Mouse (Mus musculus) embryonic facial prominence, embryonic 11.5 days (tissue): ENCODE data around the gene Des. TPM values are rescaled to one million over a fixed set of nuclear protein-coding genes. Genes with fewer than 3 reads are reported as not detected.

ENCODE experiments used
- ATAC-seq: fragments of 200-750 bp; cut with Nextera tagmentation; replicated peaks from 2 replicates; pipeline ENCODE4 v1.8.0; 2017; ENCODE audit warnings: low read depth; ENCODE audit not compliant: insufficient number of reproducible peaks, low FRiP score, low TSS enrichment
- DNase-seq: peaks from one replicate; pipeline ENCODE4 v3.0.0-alpha.2; 2015; ENCODE audit warnings: low spot score
- H3K27ac ChIP-seq: fragments of 300-500 bp; sonication (generic); replicated peaks from 2 replicates; pipeline ENCODE4 v1.5.1; 2014; ENCODE audit warnings: mild to moderate bottlenecking, low read depth, low read length, control low read depth
- H3K27me3 ChIP-seq: fragments of 300-500 bp; sonication (generic); 2 replicates; pipeline ENCODE4 v1.6.1; 2014; ENCODE audit warnings: mild to moderate bottlenecking, low read length, moderate library complexity, mixed read lengths; ENCODE audit not compliant: control insufficient read depth, insufficient read depth
- H3K36me3 ChIP-seq: fragments of 300-500 bp; sonication (generic); replicated peaks from 2 replicates; pipeline ENCODE4 v1.6.1; 2014; ENCODE audit warnings: low read depth, mild to moderate bottlenecking, low read length, moderate library complexity, mixed read lengths; ENCODE audit not compliant: control insufficient read depth, insufficient read depth
- H3K4me1 ChIP-seq: fragments of 300-500 bp; sonication (generic); 2 replicates; pipeline ENCODE4 v1.6.1; 2014; ENCODE audit warnings: low read length, mixed read lengths; ENCODE audit not compliant: control insufficient read depth, insufficient read depth
- H3K4me2 ChIP-seq: fragments of 300-500 bp; sonication (generic); 2 replicates; pipeline ENCODE4 v1.6.1; 2014; ENCODE audit warnings: low read depth, mild to moderate bottlenecking, control low read depth, low read length, moderate library complexity
- H3K4me3 ChIP-seq: fragments of 300-500 bp; sonication (generic); 2 replicates; pipeline ENCODE4 v1.5.1; 2014; ENCODE audit warnings: low read depth, low read length, control low read depth
- H3K9ac ChIP-seq: fragments of 300-500 bp; sonication (generic); replicated peaks from 2 replicates; pipeline ENCODE4 v1.6.1; 2014; ENCODE audit warnings: mild to moderate bottlenecking, control low read depth, low read length
- H3K9me3 ChIP-seq: fragments of 300-500 bp; sonication (generic); replicated peaks from 2 replicates; pipeline ENCODE4 v1.6.1; 2016; ENCODE audit warnings: mild to moderate bottlenecking, low read length, inconsistent platforms, mixed read lengths; ENCODE audit not compliant: control insufficient read depth
- WGBS: fragments of 180-500 bp; shearing (Covaris S2); extraction: QIAGEN DNeasy Blood & Tissue Kit; methylation state at CpG from one replicate; pipeline ENCODE4 v1.1.7; 2014; 5-methylcytosine and 5-hydroxymethylcytosine counted together
- polyA plus RNA-seq: library from polyadenylated mRNA; unstranded; fragments of >200 nt; fragmentation: Nextera tagmentation; extraction: Ambion mirVana; gene quantifications from 2 replicates; pipeline ENCODE4 v1.2.1, GENCODE M21; 2014

Gene Des
- polyA plus RNA-seq, 1 experiment from 2014 or later, result 9.9 TPM

GRCm38 (mm10) chr1:75388898-75389515 is 28.9 kb downstream of the Des start:
- peak overlapping the region; percentile 31 for H3K4me3 ChIP-seq
- no peaks in the 10 kb centered on the region for H3K36me3 ChIP-seq
- no peak for DNase-seq
- 26% methylated on average over 23 of the region's 23 CpGs for WGBS
- H3K9me3 ChIP-seq, result no peaks in the 10 kb centered on the region
- peak overlapping the region; percentile 52; the same call in 1 of the 2 replicates for H3K4me2 ChIP-seq
- H3K4me1 ChIP-seq, result peaks cover 14% of the 10 kb centered on the region
- no peak overlapping the region for H3K27ac ChIP-seq
- peak overlapping the region; percentile 55; the same call in 1 of the 2 replicates for H3K9ac ChIP-seq
- peaks cover 24% of the 10 kb centered on the region for H3K27me3 ChIP-seq
- no peak for ATAC-seq

DNA sequence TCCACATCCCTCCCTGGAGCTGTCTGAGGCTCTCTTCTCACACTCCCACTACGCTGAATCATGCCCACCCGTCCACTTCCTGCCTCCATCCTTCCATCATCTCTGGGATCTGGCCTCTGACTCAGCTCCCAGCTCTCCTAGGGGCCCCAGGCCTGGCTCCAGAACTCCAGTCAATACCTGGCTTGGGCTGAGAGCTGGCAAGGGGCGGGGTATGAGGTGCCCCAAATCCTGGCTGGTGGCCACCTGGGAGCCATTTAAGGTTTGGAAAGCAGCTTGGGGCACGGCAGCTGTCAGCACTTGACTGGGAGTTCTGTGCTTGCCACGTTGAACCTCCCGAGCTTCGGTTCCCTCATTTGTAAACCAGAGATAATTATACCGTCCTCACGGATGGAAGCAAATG is 33.0 kb downstream of the Des start:
- no peak overlapping the region for H3K27ac ChIP-seq
- 56% methylated on average over 9 of the region's 9 CpGs for WGBS

GRCm38 (mm10) chr1:75393846-75394245 is 33.7 kb downstream of the Des start:
- no peaks in the 10 kb centered on the region for H3K36me3 ChIP-seq
- H3K4me3 ChIP-seq, result no peak overlapping the region
- H3K9me3 ChIP-seq, result no peaks in the 10 kb centered on the region
- no peak for ATAC-seq
- peaks cover 2% of the 10 kb centered on the region; the same call in 1 of the 2 replicates for H3K4me1 ChIP-seq
- H3K4me2 ChIP-seq, result no peak overlapping the region
- no peak for DNase-seq
- 94% methylated on average over 3 of the region's 3 CpGs for WGBS
- H3K27me3 ChIP-seq, result peaks cover 2% of the 10 kb centered on the region; the same call in 1 of the 2 replicates
- no peak overlapping the region for H3K9ac ChIP-seq
- no peak overlapping the region for H3K27ac ChIP-seq

More for the DNA sequence above, 33.0 kb downstream of the Des start:
- H3K4me1 ChIP-seq, result peaks cover 7% of the 10 kb centered on the region
- H3K4me2 ChIP-seq, result no peak overlapping the region
- no peak overlapping the region for H3K9ac ChIP-seq
- no peaks in the 10 kb centered on the region for H3K36me3 ChIP-seq
- no peak overlapping the region for H3K4me3 ChIP-seq
- ATAC-seq, result no peak
- H3K9me3 ChIP-seq, result no peaks in the 10 kb centered on the region
- DNase-seq, result no peak
- H3K27me3 ChIP-seq, result peaks cover 9% of the 10 kb centered on the region

GRCm38 (mm10) chr1:75398761-75399402 is 38.8 kb downstream of the Des start:
- H3K4me2 ChIP-seq, result no peak overlapping the region
- H3K4me3 ChIP-seq, result no peak overlapping the region
- H3K4me1 ChIP-seq, result peaks cover 18% of the 10 kb centered on the region
- DNase-seq (peak; percentile 87), ATAC-seq (peak; percentile 57; the same call in 1 of the 2 replicates)
- H3K9ac ChIP-seq, result no peak overlapping the region
- H3K36me3 ChIP-seq, result no peaks in the 10 kb centered on the region
- H3K9me3 ChIP-seq, result no peaks in the 10 kb centered on the region
- H3K27me3 ChIP-seq, result no peaks in the 10 kb centered on the region
- peak overlapping the region; percentile 29; the same call in 1 of the 2 replicates for H3K27ac ChIP-seq
- 11% methylated on average over 9 of the region's 9 CpGs for WGBS

- Histone ChIP-seq H3K9ac (peak overlapping the region; percentile 43), H3K27ac (peak overlapping the region; percentile 29), H3K4me3 (0 out of 2 replicates have a peak overlapping the region, but pooled peaks have one; percentile 13), H3K27me3 (no peaks in the 10 kb centered on the region), H3K4me2 (peak overlapping the region; percentile 36), H3K36me3 (no peaks in the 10 kb centered on the region), H3K9me3 (no peaks in the 10 kb centered on the region), H3K4me1 (peaks cover 18% of the 10 kb centered on the region)
- DNase-seq (peak; percentile 80), ATAC-seq (peak; percentile 71)
- 4% methylated on average over 15 of the region's 15 CpGs for WGBS
Measured at GRCm38 (mm10) chr1:75399755-75400492, 39.8 kb downstream of the Des start.

DNA sequence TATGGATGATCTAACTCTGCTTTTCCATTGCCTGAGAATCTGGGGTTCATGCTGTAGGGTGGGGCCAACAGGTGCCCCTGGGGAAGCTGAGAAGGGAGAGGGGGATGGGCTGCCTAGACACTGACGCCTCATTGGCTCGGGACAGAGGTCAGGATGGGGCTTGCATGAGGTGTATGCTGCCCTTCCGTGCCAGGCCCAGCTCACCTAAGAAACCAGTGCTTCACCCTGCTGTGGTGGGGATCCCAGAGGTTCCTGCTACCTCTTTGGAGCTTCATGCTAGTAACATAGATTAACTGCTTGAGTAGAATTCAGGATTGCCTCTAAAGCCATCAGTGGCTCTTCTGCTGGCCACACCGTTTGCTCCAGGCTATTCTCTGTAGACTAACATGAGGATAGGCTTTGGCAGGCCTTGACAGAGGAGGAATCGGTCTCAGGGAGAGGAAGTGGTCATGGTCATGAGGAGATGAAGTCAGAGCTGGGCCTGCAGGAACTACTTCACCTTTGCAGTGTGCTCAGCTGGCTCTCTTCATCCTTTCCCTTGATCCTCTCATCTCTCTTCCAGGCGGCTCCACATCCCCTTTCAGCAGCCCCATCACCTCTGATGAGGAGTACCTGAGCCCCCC is 40.5 kb downstream of the Des start:
- H3K27me3 ChIP-seq, result no peaks in the 10 kb centered on the region
- peak overlapping the region; percentile 36 for H3K4me2 ChIP-seq
- ATAC-seq (0 out of 2 replicates have a peak, but pooled peaks have one; percentile 6), DNase-seq (no peak)
- H3K36me3 ChIP-seq, result no peaks in the 10 kb centered on the region
- peak overlapping the region; percentile 43 for H3K9ac ChIP-seq
- WGBS, result 39% methylated on average over 6 of the region's 6 CpGs
- H3K9me3 ChIP-seq, result no peaks in the 10 kb centered on the region
- H3K4me1 ChIP-seq, result peaks cover 18% of the 10 kb centered on the region
- H3K27ac ChIP-seq, result peak overlapping the region; percentile 29; the same call in 1 of the 2 replicates
- H3K4me3 ChIP-seq, result 0 out of 2 replicates have a peak overlapping the region, but pooled peaks have one; percentile 1

DNA sequence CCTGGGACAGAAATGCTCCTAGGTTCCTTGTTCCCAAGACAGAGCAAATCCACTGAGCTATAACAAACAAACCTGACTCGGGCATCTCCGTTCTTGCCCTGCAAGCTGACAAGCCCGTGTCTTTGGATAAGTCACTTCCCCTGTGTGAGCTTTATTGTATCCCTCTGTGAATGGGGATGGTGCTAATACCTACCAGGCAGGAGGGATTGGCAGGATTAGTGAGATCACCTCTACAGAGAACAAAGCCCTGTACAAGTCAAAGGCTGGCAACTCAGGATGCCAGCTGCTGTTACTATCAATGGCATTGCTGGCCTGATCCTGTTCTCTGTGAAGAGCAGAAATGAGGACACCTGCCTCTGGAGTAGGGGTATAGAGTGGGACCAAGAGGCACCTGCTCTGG is 45.4 kb downstream of the Des start:
- no peak overlapping the region for H3K27ac ChIP-seq
- no peak overlapping the region for H3K4me2 ChIP-seq
- H3K4me3 ChIP-seq, result no peak overlapping the region
- H3K9ac ChIP-seq, result no peak overlapping the region
- no peak for DNase-seq
- H3K36me3 ChIP-seq, result no peaks in the 10 kb centered on the region
- WGBS, result 85% methylated on average over 3 of the region's 3 CpGs
- no peaks in the 10 kb centered on the region for H3K27me3 ChIP-seq
- H3K9me3 ChIP-seq, result no peaks in the 10 kb centered on the region
- peaks cover under 1% of the 10 kb centered on the region; the same call in 1 of the 2 replicates for H3K4me1 ChIP-seq
- ATAC-seq, result no peak
